Mouse (Mus musculus): ENCODE data around the gene Mcam. TPM values are rescaled to one million over a fixed set of nuclear protein-coding genes. Genes with fewer than 3 reads are reported as not detected.
A peak's percentile ranks its signal among the peaks of the same experiment; 100 is the strongest.

Gene Mcam
- polyA plus RNA-seq, 1 experiment: 14.3 TPM

- Histone ChIP-seq H3K27ac (ENCODE audit: control insufficient read depth, insufficient read depth, low read depth, low read length) (no peak overlapping the region), H3K4me3 (ENCODE audit: control insufficient read depth, low read depth, low read length) (no peak overlapping the region), H3K4me1 (ENCODE audit: control insufficient read depth, insufficient read depth, low read length) (peaks cover 20% of the 10 kb centered on the region), H3K36me3 (ENCODE audit: control insufficient read depth, insufficient read depth, low read length) (no peaks in the 10 kb centered on the region), H3K27me3 (ENCODE audit: control insufficient read depth, insufficient read depth, low read length) (no peaks in the 10 kb centered on the region)
- no peak for TF ChIP-seq CTCF (IDR thresholded peaks at IDR 0.05; ENCODE audit: control insufficient read depth, insufficient read depth, insufficient replicate concordance, low read depth, low read length)
- TF ChIP-seq POLR2A (IDR thresholded peaks at IDR 0.05; ENCODE audit: control insufficient read depth, low read depth, low read length): no peak
Observed at GRCm38 (mm10) chr9:44137846-44138245, 3.6 kb downstream of the Mcam start.

GRCm38 (mm10) chr9:44141951-44142350 is 7.7 kb downstream of the Mcam start:
- no peaks in the 10 kb centered on the region for H3K4me1 ChIP-seq (ENCODE audit: control insufficient read depth, insufficient read depth, low read length)
- no peaks in the 10 kb centered on the region for H3K27me3 ChIP-seq (ENCODE audit: control insufficient read depth, insufficient read depth, low read length)
- TF ChIP-seq CTCF (IDR thresholded peaks at IDR 0.05; ENCODE audit: control insufficient read depth, insufficient read depth, insufficient replicate concordance, low read depth, low read length) (no peak), POLR2A (IDR thresholded peaks at IDR 0.05; ENCODE audit: control insufficient read depth, low read depth, low read length) (no peak)
- H3K4me3 ChIP-seq (ENCODE audit: control insufficient read depth, low read depth, low read length): no peak overlapping the region
- H3K36me3 ChIP-seq (ENCODE audit: control insufficient read depth, insufficient read depth, low read length): no peaks in the 10 kb centered on the region
- no peak overlapping the region for H3K27ac ChIP-seq (ENCODE audit: control insufficient read depth, insufficient read depth, low read depth, low read length)

DNA sequence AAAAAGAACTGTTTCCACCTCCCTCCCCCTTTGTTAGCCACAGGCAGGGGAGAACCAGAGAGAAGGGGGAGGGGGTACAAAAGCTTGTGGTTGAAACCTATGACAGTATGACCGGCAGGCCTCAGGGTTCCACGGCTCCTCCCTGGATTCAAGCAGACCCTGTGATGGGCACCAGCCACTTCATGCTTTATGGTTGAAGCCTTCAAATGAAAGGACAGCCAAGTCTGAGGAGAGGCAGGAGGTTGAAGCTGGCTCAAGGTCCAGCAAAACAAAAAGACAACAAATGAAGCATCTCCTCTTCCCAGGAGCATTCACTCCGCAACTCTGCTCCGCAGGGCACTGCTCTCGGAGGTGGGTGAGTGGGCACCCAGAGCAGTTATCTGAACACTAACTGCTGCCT is 9.2 kb downstream of the Mcam start:
- Histone ChIP-seq H3K36me3 (ENCODE audit: control insufficient read depth, insufficient read depth, low read length) (no peaks in the 10 kb centered on the region), H3K4me1 (ENCODE audit: control insufficient read depth, insufficient read depth, low read length) (no peaks in the 10 kb centered on the region), H3K4me3 (ENCODE audit: control insufficient read depth, low read depth, low read length) (no peak overlapping the region), H3K27me3 (ENCODE audit: control insufficient read depth, insufficient read depth, low read length) (no peaks in the 10 kb centered on the region), H3K27ac (ENCODE audit: control insufficient read depth, insufficient read depth, low read depth, low read length) (no peak overlapping the region; the same call in 1 of the 2 replicates)
- TF ChIP-seq POLR2A (IDR thresholded peaks at IDR 0.05; ENCODE audit: control insufficient read depth, low read depth, low read length) (no peak), CTCF (IDR thresholded peaks at IDR 0.05; ENCODE audit: control insufficient read depth, insufficient read depth, insufficient replicate concordance, low read depth, low read length) (no peak)

- H3K4me3 ChIP-seq (ENCODE audit: control insufficient read depth, low read depth, low read length): no peak overlapping the region
- no peak overlapping the region for H3K27ac ChIP-seq (ENCODE audit: control insufficient read depth, insufficient read depth, low read depth, low read length)
- no peaks in the 10 kb centered on the region for H3K4me1 ChIP-seq (ENCODE audit: control insufficient read depth, insufficient read depth, low read length)
- TF ChIP-seq CTCF (IDR thresholded peaks at IDR 0.05; ENCODE audit: control insufficient read depth, insufficient read depth, insufficient replicate concordance, low read depth, low read length) (peak; percentile 21; the same call in 1 of the 2 replicates), POLR2A (IDR thresholded peaks at IDR 0.05; ENCODE audit: control insufficient read depth, low read depth, low read length) (no peak)
- no peaks in the 10 kb centered on the region for H3K36me3 ChIP-seq (ENCODE audit: control insufficient read depth, insufficient read depth, low read length)
- H3K27me3 ChIP-seq (ENCODE audit: control insufficient read depth, insufficient read depth, low read length): no peaks in the 10 kb centered on the region
Observed at GRCm38 (mm10) chr9:44144023-44144717, 9.9 kb downstream of the Mcam start.

- H3K27me3 ChIP-seq (ENCODE audit: control insufficient read depth, insufficient read depth, low read length): no peaks in the 10 kb centered on the region
- H3K36me3 ChIP-seq (ENCODE audit: control insufficient read depth, insufficient read depth, low read length): no peaks in the 10 kb centered on the region
- H3K4me1 ChIP-seq (ENCODE audit: control insufficient read depth, insufficient read depth, low read length): no peaks in the 10 kb centered on the region
- TF ChIP-seq POLR2A (IDR thresholded peaks at IDR 0.05; ENCODE audit: control insufficient read depth, low read depth, low read length) (no peak), CTCF (IDR thresholded peaks at IDR 0.05; ENCODE audit: control insufficient read depth, insufficient read depth, insufficient replicate concordance, low read depth, low read length) (no peak)
- H3K4me3 ChIP-seq (ENCODE audit: control insufficient read depth, low read depth, low read length): no peak overlapping the region
- no peak overlapping the region for H3K27ac ChIP-seq (ENCODE audit: control insufficient read depth, insufficient read depth, low read depth, low read length)
Observed at GRCm38 (mm10) chr9:44144718-44145060, 10.4 kb downstream of the Mcam start.

DNA sequence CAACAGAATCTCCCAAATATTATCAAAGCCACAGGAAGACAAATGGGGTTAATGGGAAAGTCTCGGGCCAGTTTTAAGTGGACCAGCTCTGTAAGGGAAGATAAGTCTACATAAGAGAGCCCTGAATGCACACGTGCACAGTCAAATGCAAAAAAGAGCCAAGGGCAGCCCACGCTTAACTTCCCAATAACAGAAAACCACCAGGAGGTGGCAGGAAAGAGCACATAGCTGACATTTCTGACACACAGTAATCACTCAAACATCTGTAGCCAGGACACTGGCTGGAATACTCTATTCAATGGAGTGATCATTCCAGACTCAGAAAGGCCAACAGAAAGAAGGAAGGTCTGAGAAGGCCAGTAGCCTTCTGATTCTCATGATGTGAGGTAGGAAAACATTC is 13.0 kb downstream of the Mcam start:
- no peaks in the 10 kb centered on the region for H3K36me3 ChIP-seq (ENCODE audit: control insufficient read depth, insufficient read depth, low read length)
- H3K27me3 ChIP-seq (ENCODE audit: control insufficient read depth, insufficient read depth, low read length): no peaks in the 10 kb centered on the region
- no peaks in the 10 kb centered on the region for H3K4me1 ChIP-seq (ENCODE audit: control insufficient read depth, insufficient read depth, low read length)
- TF ChIP-seq POLR2A (IDR thresholded peaks at IDR 0.05; ENCODE audit: control insufficient read depth, low read depth, low read length) (no peak), CTCF (IDR thresholded peaks at IDR 0.05; ENCODE audit: control insufficient read depth, insufficient read depth, insufficient replicate concordance, low read depth, low read length) (no peak)
- no peak overlapping the region for H3K4me3 ChIP-seq (ENCODE audit: control insufficient read depth, low read depth, low read length)
- no peak overlapping the region for H3K27ac ChIP-seq (ENCODE audit: control insufficient read depth, insufficient read depth, low read depth, low read length)

GRCm38 (mm10) chr9:44159886-44160285 is 25.6 kb downstream of the Mcam start:
- TF ChIP-seq CTCF (IDR thresholded peaks at IDR 0.05; ENCODE audit: control insufficient read depth, insufficient read depth, insufficient replicate concordance, low read depth, low read length) (no peak), POLR2A (IDR thresholded peaks at IDR 0.05; ENCODE audit: control insufficient read depth, low read depth, low read length) (no peak)
- Histone ChIP-seq H3K4me3 (ENCODE audit: control insufficient read depth, low read depth, low read length) (no peak overlapping the region), H3K4me1 (ENCODE audit: control insufficient read depth, insufficient read depth, low read length) (no peaks in the 10 kb centered on the region), H3K27ac (ENCODE audit: control insufficient read depth, insufficient read depth, low read depth, low read length) (no peak overlapping the region), H3K27me3 (ENCODE audit: control insufficient read depth, insufficient read depth, low read length) (no peaks in the 10 kb centered on the region), H3K36me3 (ENCODE audit: control insufficient read depth, insufficient read depth, low read length) (peaks cover 7% of the 10 kb centered on the region)
